Comparison of ENCODE assay signal across 8 mouse cellular contexts in the genomic region with DNA sequence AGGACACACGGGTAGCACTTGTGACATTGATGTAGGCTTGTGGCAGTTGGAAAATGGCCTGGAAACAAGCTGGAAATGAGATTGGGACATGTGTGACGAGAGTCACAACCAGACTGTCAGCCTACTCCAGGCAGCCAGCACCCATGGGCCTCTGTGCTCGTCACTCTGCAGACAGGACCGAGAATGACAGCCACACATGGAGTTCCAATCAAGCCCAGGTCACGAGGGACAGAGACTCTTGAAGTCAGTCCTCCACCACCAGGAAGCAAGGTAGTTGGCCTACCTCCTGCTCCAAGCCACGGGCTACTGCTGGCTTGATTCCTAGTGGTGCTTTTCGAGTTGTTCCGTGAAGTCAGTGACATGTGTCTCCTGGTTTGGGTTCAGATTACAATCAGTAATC.
"Had no signal": no experiment of that assay in that cellular context is flagged by ENCODE, and none has a peak within 500 bp of the region (broad histone marks: within the 10 kb centered on the region; RNA-seq: fewer than 3 reads in every experiment).

No protein-coding gene starts in this region.

- H3K27me3 ChIP-seq: liver, embryonic 15.5 days; neural tube, embryonic 12.5 days had no signal

- H3K4me3 ChIP-seq: liver, embryonic 15.5 days; myocyte; neural tube, embryonic 12.5 days had no signal

- H3K4me1 ChIP-seq: neural tube, embryonic 12.5 days had no signal

- DNase-seq: lung, adult 2 months had no signal

- H3K9me3 ChIP-seq: liver, embryonic 15.5 days; neural tube, embryonic 12.5 days had no signal

- H3K9ac ChIP-seq: liver, embryonic 15.5 days; neural tube, embryonic 12.5 days had no signal

- H3K36me3 ChIP-seq: liver, embryonic 15.5 days; neural tube, embryonic 12.5 days had no signal

- H3K27ac ChIP-seq: kidney, postnatal 0 days; liver, embryonic 15.5 days; macrophage; neural tube, embryonic 12.5 days; stomach, postnatal 0 days had no signal

- H3K4me2 ChIP-seq: liver, embryonic 11.5 days; liver, embryonic 15.5 days; neural tube, embryonic 12.5 days had no signal
